Mouse (Mus musculus): ENCODE results near the gene Tspan10. TPM values are rescaled to one million over a fixed set of nuclear protein-coding genes. Genes with fewer than 3 reads are reported as not detected.
"Not testable (repeated sequence)": the region's sequence is repeated elsewhere in the genome, so short reads cannot be mapped to it uniquely, and the experiment has no call there.

Gene Tspan10
- polyA plus RNA-seq (2015; fragmentation: Nextera tagmentation; extraction: Ambion mirVana), result not detected in 2 replicates

GRCm38 (mm10) chr11:120442344-120442743 is at the start of gene Tspan10:
TSS of gene Tspan10 (plus strand) at chr11:120442644.
- no peaks in the 10 kb centered on the region for H3K27me3 ChIP-seq (ENCODE audit: insufficient read depth, low read length)
- H3K4me1 ChIP-seq (ENCODE audit: insufficient read depth, low read length), result 0 out of 2 replicates have a peak, but pooled peaks cover 2% of the 10 kb centered on the region
- H3K9me3 ChIP-seq (ENCODE audit: low read length), result no peaks in the 10 kb centered on the region
- H3K4me2 ChIP-seq (replicated peaks; ENCODE audit: low read depth, low read length), result no peak within 1 kb of the TSS
- no peak within 1 kb of the TSS for H3K9ac ChIP-seq (replicated peaks; ENCODE audit: low read length)
- H3K4me3 ChIP-seq (ENCODE audit: low read length), result no peak within 1 kb of the TSS
- no peak for ATAC-seq (ENCODE audit: low FRiP score, low TSS enrichment)
- 91% methylated on average over 3 of the region's 3 CpGs for WGBS
- H3K27ac ChIP-seq (ENCODE audit: low read length), result no peak within 1 kb of the TSS
- no peaks in the 10 kb centered on the region for H3K36me3 ChIP-seq (ENCODE audit: insufficient read depth, low read length)

- Histone ChIP-seq H3K4me2 (replicated peaks; ENCODE audit: low read depth, low read length) (no peak overlapping the region), H3K27me3 (ENCODE audit: insufficient read depth, low read length) (no peaks in the 10 kb centered on the region), H3K4me1 (ENCODE audit: insufficient read depth, low read length) (no peaks in the 10 kb centered on the region), H3K36me3 (ENCODE audit: insufficient read depth, low read length) (peaks cover 26% of the 10 kb centered on the region), H3K9me3 (ENCODE audit: low read length) (no peaks in the 10 kb centered on the region), H3K4me3 (ENCODE audit: low read length) (no peak overlapping the region), H3K27ac (ENCODE audit: low read length) (no peak overlapping the region), H3K9ac (replicated peaks; ENCODE audit: low read length) (no peak overlapping the region)
- ATAC-seq (ENCODE audit: low FRiP score, low TSS enrichment), result no peak
- WGBS, result 70% methylated on average over 4 of the region's 4 CpGs
Observed at GRCm38 (mm10) chr11:120395661-120396060, 46.8 kb upstream of the Tspan10 start.

- no peak for ATAC-seq (ENCODE audit: low FRiP score, low TSS enrichment)
- Histone ChIP-seq H3K4me1 (ENCODE audit: insufficient read depth, low read length) (no peaks in the 10 kb centered on the region), H3K27me3 (ENCODE audit: insufficient read depth, low read length) (no peaks in the 10 kb centered on the region), H3K4me2 (replicated peaks; ENCODE audit: low read depth, low read length) (no peak overlapping the region), H3K9me3 (ENCODE audit: low read length) (no peaks in the 10 kb centered on the region), H3K9ac (replicated peaks; ENCODE audit: low read length) (no peak overlapping the region), H3K4me3 (ENCODE audit: low read length) (no peak overlapping the region), H3K36me3 (ENCODE audit: insufficient read depth, low read length) (peaks cover 41% of the 10 kb centered on the region), H3K27ac (ENCODE audit: low read length) (no peak overlapping the region)
- WGBS, result 43% methylated on average over 2 of the region's 2 CpGs
Observed at GRCm38 (mm10) chr11:120397602-120398001, 44.8 kb upstream of the Tspan10 start.

GRCm38 (mm10) chr11:120399319-120399718 is 43.1 kb upstream of the Tspan10 start:
- no peaks in the 10 kb centered on the region for H3K27me3 ChIP-seq (ENCODE audit: insufficient read depth, low read length)
- H3K9ac ChIP-seq (replicated peaks; ENCODE audit: low read length), result no peak overlapping the region
- ATAC-seq (ENCODE audit: low FRiP score, low TSS enrichment), result no peak
- no peaks in the 10 kb centered on the region for H3K9me3 ChIP-seq (ENCODE audit: low read length)
- peaks cover 56% of the 10 kb centered on the region for H3K36me3 ChIP-seq (ENCODE audit: insufficient read depth, low read length)
- 97% methylated on average over 2 of the region's 2 CpGs for WGBS
- H3K4me2 ChIP-seq (replicated peaks; ENCODE audit: low read depth, low read length), result no peak overlapping the region
- H3K27ac ChIP-seq (ENCODE audit: low read length), result no peak overlapping the region
- no peaks in the 10 kb centered on the region for H3K4me1 ChIP-seq (ENCODE audit: insufficient read depth, low read length)
- H3K4me3 ChIP-seq (ENCODE audit: low read length), result no peak overlapping the region

GRCm38 (mm10) chr11:120404814-120405213 is 37.6 kb upstream of the Tspan10 start:
- Histone ChIP-seq H3K9me3 (ENCODE audit: low read length) (no peaks in the 10 kb centered on the region), H3K4me3 (ENCODE audit: low read length) (no peak overlapping the region), H3K4me1 (ENCODE audit: insufficient read depth, low read length) (no peaks in the 10 kb centered on the region), H3K36me3 (ENCODE audit: insufficient read depth, low read length) (peaks cover 84% of the 10 kb centered on the region), H3K27ac (ENCODE audit: low read length) (no peak overlapping the region), H3K4me2 (replicated peaks; ENCODE audit: low read depth, low read length) (no peak overlapping the region), H3K27me3 (ENCODE audit: insufficient read depth, low read length) (no peaks in the 10 kb centered on the region), H3K9ac (replicated peaks; ENCODE audit: low read length) (no peak overlapping the region)
- no peak for ATAC-seq (ENCODE audit: low FRiP score, low TSS enrichment)
- WGBS, result 94% methylated on average over 1 of the region's 1 CpGs

- H3K4me3 ChIP-seq (ENCODE audit: low read length), result no peak overlapping the region
- ATAC-seq (ENCODE audit: low FRiP score, low TSS enrichment), result no peak
Observed at GRCm38 (mm10) chr11:120405867-120406266, 36.6 kb upstream of the Tspan10 start.

GRCm38 (mm10) chr11:120406445-120406844 is 36.0 kb upstream of the Tspan10 start:
- no peak for ATAC-seq (ENCODE audit: low FRiP score, low TSS enrichment)
- H3K4me3 ChIP-seq (ENCODE audit: low read length), result no peak overlapping the region
- H3K4me2 ChIP-seq (replicated peaks; ENCODE audit: low read depth, low read length), result no peak overlapping the region
- no peaks in the 10 kb centered on the region for H3K9me3 ChIP-seq (ENCODE audit: low read length)
- 91% methylated on average over 1 of the region's 1 CpGs for WGBS
- H3K9ac ChIP-seq (replicated peaks; ENCODE audit: low read length), result no peak overlapping the region
- no peaks in the 10 kb centered on the region for H3K27me3 ChIP-seq (ENCODE audit: insufficient read depth, low read length)
- no peaks in the 10 kb centered on the region for H3K4me1 ChIP-seq (ENCODE audit: insufficient read depth, low read length)
- no peak overlapping the region for H3K27ac ChIP-seq (ENCODE audit: low read length)
- peaks cover 85% of the 10 kb centered on the region for H3K36me3 ChIP-seq (ENCODE audit: insufficient read depth, low read length)

More at GRCm38 (mm10) chr11:120405867-120406266, 36.6 kb upstream of the Tspan10 start:
- H3K4me1 ChIP-seq (ENCODE audit: insufficient read depth, low read length), result no peaks in the 10 kb centered on the region
- no peak overlapping the region for H3K27ac ChIP-seq (ENCODE audit: low read length)
- WGBS, result 97% methylated on average over 3 of the region's 3 CpGs
- no peak overlapping the region for H3K4me2 ChIP-seq (replicated peaks; ENCODE audit: low read depth, low read length)
- H3K9ac ChIP-seq (replicated peaks; ENCODE audit: low read length), result no peak overlapping the region
- H3K27me3 ChIP-seq (ENCODE audit: insufficient read depth, low read length), result no peaks in the 10 kb centered on the region
- H3K9me3 ChIP-seq (ENCODE audit: low read length), result no peaks in the 10 kb centered on the region
- peaks cover 85% of the 10 kb centered on the region for H3K36me3 ChIP-seq (ENCODE audit: insufficient read depth, low read length)

GRCm38 (mm10) chr11:120413621-120414020 is 28.8 kb upstream of the Tspan10 start:
- H3K27me3 ChIP-seq (ENCODE audit: insufficient read depth, low read length); H3K4me1 ChIP-seq (ENCODE audit: insufficient read depth, low read length); H3K4me3 ChIP-seq (ENCODE audit: low read length); H3K27ac ChIP-seq (ENCODE audit: low read length); ATAC-seq (ENCODE audit: low FRiP score, low TSS enrichment); H3K9me3 ChIP-seq (ENCODE audit: low read length); H3K4me2 ChIP-seq (replicated peaks; ENCODE audit: low read depth, low read length); H3K9ac ChIP-seq (replicated peaks; ENCODE audit: low read length): not testable (repeated sequence)
- peaks cover 75% of the 10 kb centered on the region for H3K36me3 ChIP-seq (ENCODE audit: insufficient read depth, low read length)
- 94% methylated on average over 7 of the region's 10 CpGs for WGBS

- Histone ChIP-seq H3K36me3 (ENCODE audit: insufficient read depth, low read length) (peaks cover 45% of the 10 kb centered on the region), H3K9me3 (ENCODE audit: low read length) (no peaks in the 10 kb centered on the region)
Observed at GRCm38 (mm10) chr11:120417852-120418251, 24.6 kb upstream of the Tspan10 start.

GRCm38 (mm10) chr11:120418592-120418991 is 23.9 kb upstream of the Tspan10 start:
- Histone ChIP-seq H3K9me3 (ENCODE audit: low read length) (no peaks in the 10 kb centered on the region), H3K4me1 (ENCODE audit: insufficient read depth, low read length) (peaks cover 25% of the 10 kb centered on the region), H3K36me3 (ENCODE audit: insufficient read depth, low read length) (peaks cover 39% of the 10 kb centered on the region), H3K9ac (replicated peaks; ENCODE audit: low read length) (no peak overlapping the region), H3K4me3 (ENCODE audit: low read length) (no peak overlapping the region), H3K27ac (ENCODE audit: low read length) (no peak overlapping the region), H3K4me2 (replicated peaks; ENCODE audit: low read depth, low read length) (no peak overlapping the region), H3K27me3 (ENCODE audit: insufficient read depth, low read length) (no peaks in the 10 kb centered on the region)
- ATAC-seq (ENCODE audit: low FRiP score, low TSS enrichment), result no peak
- WGBS, result 83% methylated on average over 1 of the region's 1 CpGs

More at GRCm38 (mm10) chr11:120417852-120418251, 24.6 kb upstream of the Tspan10 start:
- no peaks in the 10 kb centered on the region for H3K27me3 ChIP-seq (ENCODE audit: insufficient read depth, low read length)
- no peak overlapping the region for H3K9ac ChIP-seq (replicated peaks; ENCODE audit: low read length)
- 88% methylated on average over 7 of the region's 7 CpGs for WGBS
- H3K4me1 ChIP-seq (ENCODE audit: insufficient read depth, low read length), result peaks cover 18% of the 10 kb centered on the region
- no peak overlapping the region for H3K27ac ChIP-seq (ENCODE audit: low read length)
- H3K4me3 ChIP-seq (ENCODE audit: low read length), result no peak overlapping the region
- H3K4me2 ChIP-seq (replicated peaks; ENCODE audit: low read depth, low read length), result no peak overlapping the region
- ATAC-seq (ENCODE audit: low FRiP score, low TSS enrichment), result no peak

All from kidney, embryonic 16.5 days (tissue).